Mouse (Mus musculus) erythroblast, embryonic 14.5 days (primary cell): ENCODE measurements around the gene Slc37a3.

Experiments used
- GATA1 ChIP-seq: IDR thresholded peaks from 2 replicates; pipeline ENCODE4 v1.6.1; 2012; ENCODE audit warnings: low read length, inconsistent platforms, mixed read lengths
- TAL1 ChIP-seq: IDR thresholded peaks from 3 replicates; pipeline ENCODE4 v1.6.1; 2012; ENCODE audit warnings: low read length, inconsistent platforms, mixed read lengths

DNA sequence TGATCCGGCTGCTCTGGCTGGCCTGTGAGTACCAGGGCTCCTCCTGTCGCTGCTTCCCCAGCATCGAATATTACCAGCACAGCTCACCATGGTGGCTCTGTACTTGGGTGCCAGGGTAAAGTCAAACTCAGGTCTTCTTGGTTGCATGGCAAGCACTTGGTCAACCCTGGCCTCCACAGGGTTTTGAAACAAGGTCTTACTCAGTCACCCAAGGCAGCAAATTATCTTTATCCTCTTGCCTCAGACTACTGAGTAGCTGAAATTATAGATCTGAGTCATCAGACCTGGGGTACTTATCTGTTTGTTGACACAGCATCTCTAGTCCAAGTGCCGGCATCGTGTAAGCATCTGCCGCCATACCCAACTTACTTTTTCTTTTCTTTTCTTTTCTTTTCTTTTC, 80.4 kb downstream of the Slc37a3 start:
- TF ChIP-seq TAL1 (no peak), GATA1 (no peak)
